Mouse (Mus musculus) limb, embryonic 14.5 days (tissue): ENCODE measurements at regions not wholly inside any gene's neighbourhood (a gene's known extent, or its start where the extent isn't known, plus 50 kb on each side); places are given as distances from the start of the nearest gene placed in this dataset.

ENCODE experiments used
- ATAC-seq: fragments of 200-750 bp; cut with Nextera tagmentation; 2 replicates; pipeline ENCODE4 v1.8.0; 2017; ENCODE audit warnings: low read depth, moderate number of reproducible peaks, moderate TSS enrichment; ENCODE audit not compliant: low FRiP score
- DNase-seq: peaks from one replicate; pipeline ENCODE4 v3.0.0-alpha.2; 2015; ENCODE audit warnings: low spot score
- H3K27ac ChIP-seq: fragments of 300-500 bp; sonication (generic); replicated peaks from 2 replicates; pipeline ENCODE4 v1.5.1; 2014; ENCODE audit warnings: low read depth, mild to moderate bottlenecking, low read length, moderate library complexity, mixed read lengths
- H3K27me3 ChIP-seq: fragments of 300-500 bp; sonication (generic); 2 replicates; pipeline ENCODE4 v1.6.1; 2014; ENCODE audit warnings: low read length, mixed read lengths; ENCODE audit not compliant: control insufficient read depth, insufficient read depth
- H3K36me3 ChIP-seq: fragments of 300-500 bp; sonication (generic); 2 replicates; pipeline ENCODE4 v1.6.1; 2014; ENCODE audit warnings: mild to moderate bottlenecking, low read length, moderate library complexity, mixed read lengths; ENCODE audit not compliant: control insufficient read depth, insufficient read depth
- H3K4me1 ChIP-seq: fragments of 300-500 bp; sonication (generic); 2 replicates; pipeline ENCODE4 v1.6.1; 2014; ENCODE audit warnings: antibody characterized with exemption, low read length, mixed read lengths; ENCODE audit not compliant: control insufficient read depth, insufficient read depth
- H3K4me2 ChIP-seq: fragments of 300-500 bp; sonication (generic); replicated peaks from 2 replicates; pipeline ENCODE4 v1.6.1; 2014; ENCODE audit warnings: low read depth, mild to moderate bottlenecking, low read length, moderate library complexity; ENCODE audit not compliant: severe bottlenecking
- H3K4me3 ChIP-seq: fragments of 300-500 bp; sonication (generic); replicated peaks from 2 replicates; pipeline ENCODE4 v1.5.1; 2014; ENCODE audit warnings: low read length
- H3K9ac ChIP-seq: fragments of 300-500 bp; sonication (generic); 2 replicates; pipeline ENCODE4 v1.6.1; 2014; ENCODE audit warnings: mild to moderate bottlenecking, low read depth, low read length, moderate library complexity; ENCODE audit not compliant: severe bottlenecking
- H3K9me3 ChIP-seq: fragments of 300-500 bp; sonication (generic); 2 replicates; pipeline ENCODE4 v1.6.1; 2016; ENCODE audit warnings: low read length; ENCODE audit not compliant: control insufficient read depth
- POLR2A ChIP-seq: fragments of 200-500 bp; IDR thresholded peaks from 2 replicates; pipeline ENCODE4 v1.8.0; 2012; ENCODE audit warnings: inconsistent platforms, mild to moderate bottlenecking, moderate library complexity, borderline replicate concordance; ENCODE audit not compliant: insufficient read depth, insufficient read length; ENCODE audit errors: extremely low read depth
- WGBS: fragments of 180-500 bp; shearing (Covaris S2); extraction: QIAGEN DNeasy Blood & Tissue Kit; methylation state at CpG from one replicate; pipeline ENCODE4 v1.1.7; 2014; 5-methylcytosine and 5-hydroxymethylcytosine counted together

DNA sequence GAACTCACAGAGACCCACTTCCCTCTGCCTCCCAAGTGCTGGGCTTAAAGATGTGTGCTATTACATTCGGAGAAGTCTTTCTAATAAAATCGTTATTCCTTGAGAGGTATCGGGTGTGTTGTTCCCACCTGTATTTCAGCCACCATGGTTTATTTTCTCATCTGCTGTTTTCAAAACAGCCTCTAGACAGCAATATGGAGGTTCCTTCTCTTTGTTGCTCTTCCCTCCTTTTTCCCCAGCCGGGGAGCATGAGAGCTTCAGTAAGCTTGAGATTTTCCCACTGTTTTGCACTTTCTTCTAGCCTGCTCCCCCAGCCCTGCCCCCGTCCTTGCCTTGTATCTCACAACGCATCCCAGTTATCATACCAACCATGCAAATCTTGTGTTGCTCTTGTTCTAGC, 109.5 kb downstream of the Ppp4r2 start:
- ATAC-seq: no peak

GRCm38 (mm10) chr6:100945796-100946195, 112.4 kb downstream of the Ppp4r2 start:
- no peak for DNase-seq

More for the DNA sequence above, 109.5 kb downstream of the Ppp4r2 start:
- Histone ChIP-seq H3K9me3 (no peaks in the 10 kb centered on the region), H3K4me2 (no peak overlapping the region), H3K4me1 (peaks cover 5% of the 10 kb centered on the region; the same call in 1 of the 2 replicates), H3K9ac (no peak overlapping the region), H3K27me3 (no peaks in the 10 kb centered on the region), H3K27ac (no peak overlapping the region), H3K4me3 (no peak overlapping the region), H3K36me3 (no peaks in the 10 kb centered on the region)
- WGBS: 83% methylated on average over 6 of the region's 6 CpGs
- TF ChIP-seq POLR2A: no peak
- DNase-seq: no peak

DNA sequence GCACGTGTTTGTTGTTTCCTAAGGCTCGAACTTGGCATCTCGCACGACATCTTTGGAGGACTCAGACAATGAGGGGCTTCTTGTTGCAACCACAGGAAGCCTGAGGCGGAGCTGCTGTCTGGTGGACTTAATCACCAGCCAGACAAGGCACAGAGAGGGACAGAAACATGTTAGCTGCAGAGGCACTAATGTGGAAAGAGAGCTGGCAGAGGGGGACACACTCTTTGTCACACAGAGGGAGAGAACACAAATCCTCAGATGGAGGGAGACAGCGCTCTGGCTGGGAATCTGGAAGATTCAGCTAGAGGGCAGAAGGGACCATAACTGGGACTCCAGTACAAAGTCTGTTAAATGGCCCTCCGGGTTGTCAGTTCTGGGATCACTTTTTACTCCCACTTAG, 114.9 kb downstream of the Ppp4r2 start:
- no peaks in the 10 kb centered on the region for H3K36me3 ChIP-seq
- no peak overlapping the region for H3K27ac ChIP-seq
- ATAC-seq (no peak), DNase-seq (no peak)
- H3K9me3 ChIP-seq: no peaks in the 10 kb centered on the region
- H3K4me2 ChIP-seq: no peak overlapping the region
- no peak overlapping the region for H3K9ac ChIP-seq
- H3K4me3 ChIP-seq: no peak overlapping the region
- peaks cover 3% of the 10 kb centered on the region; the same call in 1 of the 2 replicates for H3K4me1 ChIP-seq
- 76% methylated on average over 7 of the region's 7 CpGs for WGBS
- no peak for TF ChIP-seq POLR2A
- no peaks in the 10 kb centered on the region for H3K27me3 ChIP-seq

More at GRCm38 (mm10) chr6:100945796-100946195, 112.4 kb downstream of the Ppp4r2 start:
- no peaks in the 10 kb centered on the region for H3K9me3 ChIP-seq
- 43% methylated on average over 2 of the region's 2 CpGs for whole genome bisulfite sequencing
- peaks cover 3% of the 10 kb centered on the region; the same call in 1 of the 2 replicates for H3K4me1 ChIP-seq
- no peaks in the 10 kb centered on the region for H3K27me3 ChIP-seq
- no peak overlapping the region for H3K4me2 ChIP-seq
- H3K9ac ChIP-seq: no peak overlapping the region
- H3K4me3 ChIP-seq: no peak overlapping the region
- no peak overlapping the region for H3K27ac ChIP-seq
- no peak for ATAC-seq
- no peak for TF ChIP-seq POLR2A
- H3K36me3 ChIP-seq: no peaks in the 10 kb centered on the region

DNA sequence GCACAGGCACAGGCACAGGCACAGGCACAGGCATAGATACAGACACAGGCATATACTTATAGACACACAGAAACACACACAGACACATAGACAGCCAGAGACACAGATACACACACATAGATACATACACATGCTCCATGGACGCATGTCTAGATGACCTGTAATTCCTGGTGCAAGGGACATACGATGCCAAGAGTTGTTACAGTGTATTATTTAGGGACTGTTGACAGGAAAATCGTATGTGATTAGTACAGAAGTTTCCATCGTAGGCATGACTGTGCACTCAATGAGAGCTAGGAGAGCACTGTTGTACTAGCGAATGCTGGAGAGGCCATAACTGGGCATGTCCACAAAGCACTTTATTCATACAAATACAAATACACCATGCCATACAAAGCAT, 118.2 kb downstream of the Ppp4r2 start:
- 86% methylated on average over 5 of the region's 5 CpGs for WGBS
- Histone ChIP-seq H3K27me3 (no peaks in the 10 kb centered on the region), H3K27ac (no peak overlapping the region), H3K4me1 (no peaks in the 10 kb centered on the region), H3K4me2 (no peak overlapping the region), H3K36me3 (no peaks in the 10 kb centered on the region), H3K4me3 (no peak overlapping the region), H3K9me3 (no peaks in the 10 kb centered on the region), H3K9ac (no peak overlapping the region)
- TF ChIP-seq POLR2A: no peak
- DNase-seq (no peak), ATAC-seq (no peak)

- Histone ChIP-seq H3K4me3 (no peak overlapping the region), H3K4me2 (no peak overlapping the region), H3K9me3 (no peaks in the 10 kb centered on the region), H3K4me1 (no peaks in the 10 kb centered on the region), H3K36me3 (no peaks in the 10 kb centered on the region), H3K9ac (no peak overlapping the region), H3K27me3 (no peaks in the 10 kb centered on the region), H3K27ac (no peak overlapping the region)
- DNase-seq: no peak
- ATAC-seq: no peak
- no peak for TF ChIP-seq POLR2A
Measured at GRCm38 (mm10) chr6:100952470-100952869, 119.0 kb downstream of the Ppp4r2 start.

GRCm38 (mm10) chr6:100954563-100954962, 121.1 kb downstream of the Ppp4r2 start:
- H3K4me3 ChIP-seq: no peak overlapping the region
- no peak for TF ChIP-seq POLR2A
- H3K9me3 ChIP-seq: no peaks in the 10 kb centered on the region
- H3K36me3 ChIP-seq: no peaks in the 10 kb centered on the region
- ATAC-seq (no peak), DNase-seq (no peak)
- H3K9ac ChIP-seq: no peak overlapping the region
- 86% methylated on average over 10 of the region's 10 CpGs for WGBS
- no peak overlapping the region for H3K27ac ChIP-seq
- no peak overlapping the region for H3K4me2 ChIP-seq
- no peaks in the 10 kb centered on the region for H3K27me3 ChIP-seq
- peaks cover 5% of the 10 kb centered on the region; the same call in 1 of the 2 replicates for H3K4me1 ChIP-seq
